Mouse (Mus musculus): Measurements from ENCODE around the gene Pip4k2a.

Pip4k2a gene

DNA sequence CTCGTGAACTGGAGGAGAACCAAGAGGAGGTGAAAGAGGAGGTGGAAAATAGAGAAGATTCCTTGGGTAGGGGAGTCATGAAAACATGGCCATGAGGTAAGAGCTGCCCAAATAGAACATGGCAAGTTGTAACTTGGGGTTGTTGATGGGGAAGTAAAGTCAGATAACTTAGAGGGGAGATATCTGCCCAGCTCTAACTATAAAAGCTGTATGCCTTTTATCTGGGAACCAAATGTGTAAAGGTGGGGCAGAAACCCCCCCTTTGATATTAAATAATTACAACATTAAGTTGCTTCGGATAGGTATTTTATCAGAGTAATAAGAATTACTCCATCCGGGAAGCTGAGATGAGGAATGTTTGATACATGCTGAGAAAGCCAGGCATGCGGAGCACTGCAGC, 18.9 kb downstream of the Pip4k2a start:
- DNase-seq = no peak

DNA sequence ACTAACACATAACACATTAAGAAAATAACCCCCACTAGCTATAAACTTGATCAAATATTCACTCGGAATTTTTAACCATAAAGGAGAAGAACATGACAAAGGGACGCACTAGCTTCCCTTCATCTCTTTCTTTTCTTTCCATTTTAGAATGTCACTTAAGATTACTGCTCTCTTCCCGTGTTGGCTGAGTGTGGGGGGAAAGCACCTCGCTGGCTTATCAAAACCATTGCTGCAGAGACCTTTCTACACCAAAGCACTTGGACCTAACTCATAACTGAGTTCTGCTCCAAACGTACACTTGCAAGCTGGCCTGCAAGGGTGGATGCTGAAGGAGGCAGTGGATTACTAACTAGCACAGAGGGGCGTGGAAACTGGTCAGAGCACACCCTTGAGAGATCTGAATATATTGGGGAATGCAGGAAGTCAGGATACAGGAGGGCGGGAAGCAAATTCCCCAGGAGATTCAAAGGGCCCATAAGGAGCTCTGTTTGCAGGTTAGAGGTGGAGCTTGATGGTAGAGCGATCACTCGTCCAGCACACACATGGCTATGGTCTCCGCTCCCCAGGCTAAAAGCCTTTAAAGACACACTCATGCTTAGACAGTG, 20.6 kb downstream of the Pip4k2a start:
- DNase-seq = no peak

DNA sequence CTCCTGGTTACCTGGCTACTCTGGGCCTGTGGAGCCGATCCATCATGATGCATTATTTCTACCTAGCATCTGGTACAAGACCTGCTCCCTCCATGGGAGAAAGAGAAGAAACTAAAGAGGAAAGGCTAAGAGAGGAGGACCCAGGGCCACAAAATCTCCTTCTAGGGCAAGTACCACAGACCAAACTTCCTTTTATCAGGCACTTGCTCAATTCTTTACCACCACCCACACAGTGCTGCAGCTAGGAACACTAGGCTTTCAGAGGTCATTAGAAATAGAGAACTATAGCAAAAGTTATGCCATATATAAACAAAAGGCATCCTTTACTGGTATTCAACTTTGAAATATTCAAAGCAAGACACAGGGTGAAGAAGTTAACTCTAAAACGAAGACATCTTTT, 21.8 kb downstream of the Pip4k2a start:
- no peak for DNase-seq

GRCm38 (mm10) chr2:18974882-18975645, 22.9 kb downstream of the Pip4k2a start:
- DNase-seq = no peak

DNA sequence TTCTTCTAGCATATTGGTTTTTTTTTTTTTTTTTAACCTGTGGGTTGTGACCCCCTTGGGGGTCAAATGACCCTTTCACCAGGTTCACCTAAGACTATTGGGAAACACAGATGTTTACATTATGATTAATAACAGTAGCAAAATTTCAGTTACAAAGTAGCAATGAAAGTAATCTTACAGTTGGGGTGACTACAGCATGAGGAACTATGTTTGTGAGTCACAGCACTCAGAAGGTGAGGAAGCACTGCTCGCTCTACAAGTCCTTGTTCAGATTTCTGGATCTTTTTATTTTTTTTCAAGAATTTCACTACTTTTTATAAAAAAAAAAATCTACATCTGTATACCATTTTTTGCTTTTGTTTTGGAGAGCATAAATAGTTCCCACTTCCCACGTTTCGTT, 26.4 kb downstream of the Pip4k2a start:
- DNase-seq = no peak

DNA sequence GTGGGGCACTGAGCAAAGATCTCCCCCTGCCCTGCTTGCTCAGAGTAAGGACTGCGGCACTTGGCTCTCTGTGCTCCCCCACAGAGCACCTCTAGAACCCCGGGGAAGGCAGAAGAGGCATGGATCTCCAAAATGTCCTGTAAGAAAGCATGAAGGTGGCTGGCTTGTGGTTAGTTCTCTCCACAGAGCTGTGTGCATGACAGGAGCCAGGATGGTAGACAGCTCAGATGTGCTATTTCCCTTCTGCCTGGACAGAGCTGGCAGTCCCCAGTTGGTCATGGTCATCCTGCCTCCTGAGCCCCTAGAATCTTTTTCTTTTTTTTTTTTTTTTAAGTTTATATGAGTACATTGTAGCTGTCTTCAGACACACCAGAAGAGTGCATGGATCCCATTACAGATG, 27.5 kb downstream of the Pip4k2a start:
- DNase-seq = no peak

DNA sequence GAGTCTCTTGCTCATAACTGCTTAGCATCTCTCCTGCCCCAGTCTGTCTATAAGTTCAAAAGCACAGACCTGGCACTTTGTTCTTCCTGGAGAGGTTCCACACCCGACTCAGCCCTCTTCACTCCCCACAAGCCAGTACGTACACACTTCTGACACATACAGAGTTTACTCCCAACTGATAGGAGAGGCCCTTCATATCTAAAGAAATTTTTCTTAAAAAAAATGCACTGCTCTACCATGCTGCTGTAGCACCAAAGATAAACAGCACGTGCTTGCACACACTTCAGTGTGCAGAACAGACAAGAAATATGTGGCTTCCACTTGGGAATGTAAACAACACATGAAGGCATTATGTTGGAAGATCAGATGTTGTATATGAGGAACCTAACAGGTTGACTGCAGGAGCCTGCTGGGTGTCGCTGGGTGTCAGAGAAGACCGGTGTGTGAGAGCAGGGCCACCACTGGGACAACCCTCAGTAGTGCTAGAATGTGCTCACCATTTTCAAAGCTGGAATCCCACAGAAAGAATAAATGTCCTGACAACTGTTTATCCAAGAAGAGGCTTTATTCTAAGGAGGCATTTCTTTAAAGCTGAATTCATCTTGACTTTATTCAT, 28.8 kb downstream of the Pip4k2a start:
- no peak for DNase-seq

DNA sequence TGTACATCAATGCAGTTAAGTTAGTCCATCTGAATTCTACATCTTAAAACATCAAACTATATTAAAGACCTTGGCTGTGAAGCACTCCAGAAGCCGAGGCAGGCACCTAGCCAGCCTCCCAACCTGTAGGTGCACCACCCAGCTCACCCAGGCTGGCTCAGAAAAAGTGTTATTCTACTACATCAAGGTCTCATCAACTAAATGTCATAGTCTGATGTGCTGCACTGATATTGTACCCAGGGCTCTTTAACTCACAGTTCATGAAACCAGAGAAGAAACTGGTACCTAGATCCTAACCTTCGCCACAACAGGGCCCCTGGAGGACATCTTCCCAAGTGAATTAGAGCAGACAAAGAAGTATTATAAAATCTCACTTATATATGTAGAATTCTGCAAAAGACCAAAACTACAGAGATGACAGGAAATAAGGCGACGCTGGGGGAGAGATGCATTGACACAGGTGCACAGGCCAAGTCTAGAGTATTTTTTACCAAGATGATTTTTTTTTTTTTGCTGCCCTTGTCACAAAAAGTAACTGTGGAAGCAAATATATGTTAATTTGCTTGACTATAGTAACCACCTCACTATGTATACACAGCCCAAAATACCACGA, 30.4 kb downstream of the Pip4k2a start:
- DNase-seq = no peak

DNA sequence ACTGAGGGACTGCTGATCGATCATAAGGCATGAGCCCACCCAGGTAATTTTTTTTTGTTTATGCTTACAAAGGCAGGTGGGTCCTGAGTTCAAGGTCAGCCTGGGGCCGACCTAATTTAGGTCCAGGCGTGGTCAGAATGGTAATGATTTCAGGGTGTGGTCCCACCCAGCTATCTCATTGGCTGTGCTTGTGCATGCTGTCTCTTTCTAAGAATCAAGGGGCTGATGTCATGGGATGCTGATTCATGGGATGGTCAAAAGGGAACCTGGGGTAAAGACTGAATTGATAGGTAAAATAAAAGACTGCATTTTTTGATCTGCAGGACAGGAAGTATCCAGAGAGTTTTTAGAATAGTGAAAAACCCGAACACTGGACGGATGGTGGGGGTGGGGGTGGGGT, 31.4 kb downstream of the Pip4k2a start:
- DNase-seq = no peak

GRCm38 (mm10) chr2:18965950-18966349, 32.0 kb downstream of the Pip4k2a start:
- DNase-seq = no peak

GRCm38 (mm10) chr2:18965108-18965507, 32.8 kb downstream of the Pip4k2a start:
- no peak for DNase-seq

DNA sequence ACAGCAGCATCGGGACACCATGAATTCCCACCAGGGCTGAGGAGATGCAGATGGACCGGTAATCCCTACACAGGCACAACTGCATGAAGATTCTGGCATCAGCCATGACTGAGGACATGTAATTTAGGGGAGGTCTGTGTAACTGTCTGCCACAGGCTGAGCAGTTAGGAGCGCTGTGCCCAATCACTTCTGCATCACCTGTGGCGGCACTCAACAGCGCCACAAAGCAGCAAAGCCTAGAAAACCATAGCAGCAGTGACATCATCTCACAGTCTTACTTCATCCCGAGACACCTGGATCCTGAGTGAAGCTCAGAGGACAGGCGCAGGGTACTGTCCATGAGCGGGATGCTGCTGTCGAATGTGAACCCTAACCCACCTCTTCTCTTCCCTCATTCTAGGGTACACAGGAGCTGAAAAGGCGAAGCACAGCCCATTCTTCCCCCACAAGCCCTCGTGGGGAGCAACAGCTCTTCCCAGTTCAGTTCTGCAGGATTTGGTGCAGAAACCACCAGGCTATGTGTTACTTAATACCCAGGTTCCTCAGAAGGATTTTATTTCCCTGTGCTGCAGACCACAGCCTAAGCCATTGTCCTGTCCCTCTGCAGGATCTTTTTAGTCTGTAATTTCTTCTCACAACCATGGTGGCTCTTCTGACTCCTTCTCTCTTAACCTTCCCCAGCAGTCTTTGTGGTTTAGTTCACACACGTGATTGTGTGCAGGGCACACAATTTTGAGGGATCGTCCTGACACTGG, 34.5 kb downstream of the Pip4k2a start:
- DNase-seq = no peak

DNA sequence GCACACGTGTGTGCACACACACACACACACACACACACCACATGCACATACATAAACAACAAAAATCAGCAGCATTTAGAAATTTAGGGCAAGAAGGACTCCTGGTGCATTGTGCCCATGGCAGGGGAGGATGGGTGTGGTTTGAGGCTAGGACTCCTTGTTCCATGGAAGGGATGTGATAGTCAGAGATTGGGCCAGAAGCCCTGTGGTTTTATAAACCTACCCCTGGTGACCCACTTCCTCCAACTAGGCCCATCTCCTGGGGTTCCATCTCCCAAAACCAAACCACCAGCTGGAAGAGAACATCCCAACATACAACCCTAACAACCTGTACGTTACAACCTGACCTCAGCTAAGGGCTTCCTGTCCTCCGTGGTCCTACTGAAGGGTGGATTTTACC, 35.4 kb downstream of the Pip4k2a start:
- DNase-seq = no peak

GRCm38 (mm10) chr2:18960376-18960973, 37.5 kb downstream of the Pip4k2a start:
- DNase-seq = no peak

DNA sequence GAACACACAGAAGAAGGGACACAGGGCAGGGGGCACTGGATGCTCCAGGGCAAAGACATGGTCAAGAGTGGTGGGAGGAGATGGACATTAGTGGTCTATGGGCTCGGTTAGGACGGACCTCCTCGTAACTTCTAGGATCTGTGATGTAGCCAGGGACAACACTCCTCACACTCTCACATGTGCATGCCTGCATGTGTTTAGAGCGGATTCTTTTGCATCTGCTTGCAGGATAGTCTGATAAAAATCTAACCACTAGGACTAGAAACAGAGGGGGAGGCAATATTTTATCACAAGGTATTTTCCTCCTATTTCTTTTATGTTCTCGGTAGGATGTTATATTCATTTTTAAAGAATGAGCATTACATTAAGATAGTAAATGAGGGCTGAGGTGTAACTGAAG, 38.4 kb downstream of the Pip4k2a start:
- DNase-seq = no peak

- no peak for DNase-seq
These were observed 38.9 kb downstream of the Pip4k2a start for GRCm38 (mm10) chr2:18959008-18959407.

- DNase-seq = no peak
These were observed 39.4 kb downstream of the Pip4k2a start for GRCm38 (mm10) chr2:18958501-18958900.

GRCm38 (mm10) chr2:18958044-18958443, 39.9 kb downstream of the Pip4k2a start:
- DNase-seq = no peak

GRCm38 (mm10) chr2:18957459-18957858, 40.5 kb downstream of the Pip4k2a start:
- no peak for DNase-seq

DNA sequence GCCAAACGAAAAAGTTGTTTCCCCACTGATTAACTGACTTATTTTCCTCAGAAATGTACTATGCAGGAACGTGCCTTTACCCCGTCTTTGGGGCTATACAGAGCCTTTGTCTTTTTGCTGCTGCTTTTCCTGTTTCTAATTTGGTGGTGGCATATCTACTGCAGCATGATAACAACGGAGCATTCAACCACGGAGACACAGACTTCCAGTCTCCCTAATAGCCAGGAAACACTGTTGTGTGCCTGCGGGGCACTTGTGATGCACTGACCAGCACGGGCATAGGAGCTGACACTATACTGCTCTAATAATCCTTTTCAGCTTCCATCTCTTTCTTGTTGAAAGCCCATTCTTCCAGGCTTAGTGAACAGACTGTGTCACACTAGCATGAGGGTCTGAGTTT, 41.0 kb downstream of the Pip4k2a start:
- DNase-seq = no peak

DNA sequence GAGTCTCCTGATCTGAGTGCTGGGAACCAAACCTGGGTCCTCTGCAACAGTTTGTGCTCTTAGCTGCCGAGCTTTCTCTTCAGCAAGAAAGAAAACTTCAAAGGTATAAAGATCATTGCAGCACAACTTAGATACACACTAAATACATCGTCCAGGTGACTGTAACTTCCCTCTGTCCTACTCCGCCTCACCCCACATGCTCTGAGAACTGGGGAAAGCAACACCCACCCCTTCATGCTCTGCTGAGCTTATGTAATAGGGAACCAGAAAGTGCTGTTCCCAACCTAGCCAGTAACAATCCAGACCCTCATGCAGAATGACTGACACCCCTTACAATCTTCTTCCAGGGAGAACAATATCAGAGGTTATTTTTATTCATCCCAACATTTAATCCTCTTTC, 41.5 kb downstream of the Pip4k2a start:
- no peak for DNase-seq

- DNase-seq = no peak
These were observed 42.3 kb downstream of the Pip4k2a start for GRCm38 (mm10) chr2:18955671-18956070.

GRCm38 (mm10) chr2:18955022-18955421, 42.9 kb downstream of the Pip4k2a start:
- no peak for DNase-seq

Measured in kidney, adult 11 months (tissue).